Mouse (Mus musculus): ENCODE measurements around the gene Aqp3. TPM values are rescaled to one million over a fixed set of nuclear protein-coding genes. Genes with fewer than 3 reads are reported as not detected.
A peak's percentile ranks its signal among the peaks of the same experiment; 100 is the strongest.

Gene Aqp3
- polyA plus RNA-seq, 1 experiment from 2014 or later = 3.9 TPM

GRCm38 (mm10) chr4:41048926-41049325 is 49.1 kb downstream of the Aqp3 start:
- Histone ChIP-seq H3K9me3 (replicated peaks) (no peaks in the 10 kb centered on the region), H3K4me1 (peaks cover 17% of the 10 kb centered on the region), H3K4me3 (no peak overlapping the region), H3K36me3 (no peaks in the 10 kb centered on the region), H3K27me3 (ENCODE audit: low read depth, poor library complexity, severe bottlenecking) (no peaks in the 10 kb centered on the region), H3K27ac (no peak overlapping the region)
- DNase-seq (ENCODE audit: low spot score) = no peak
- WGBS = 81% methylated on average over 2 of the region's 2 CpGs

- WGBS = 28% methylated on average over 9 of the region's 9 CpGs
- peak; percentile 37 for DNase-seq (ENCODE audit: low spot score)
- H3K27ac ChIP-seq = 0 out of 2 replicates have a peak within 1 kb of the TSS, but pooled peaks have one; percentile 1
Observed at GRCm38 (mm10) chr4:41047524-41048271, 50.3 kb downstream of the Aqp3 start, which contains the start of gene Aqp7. Aqp7 (minus strand) TSS chr4:41048139.

GRCm38 (mm10) chr4:41046254-41046795 is 51.7 kb downstream of the Aqp3 start:
- no peak overlapping the region for H3K27ac ChIP-seq
- H3K36me3 ChIP-seq = no peaks in the 10 kb centered on the region
- H3K9me3 ChIP-seq (replicated peaks) = no peaks in the 10 kb centered on the region
- no peaks in the 10 kb centered on the region for H3K27me3 ChIP-seq (ENCODE audit: low read depth, poor library complexity, severe bottlenecking)
- H3K4me3 ChIP-seq = no peak overlapping the region
- peaks cover 17% of the 10 kb centered on the region for H3K4me1 ChIP-seq
- DNase-seq (ENCODE audit: low spot score) = no peak
- 84% methylated on average over 13 of the region's 13 CpGs for WGBS

More at GRCm38 (mm10) chr4:41047524-41048271, 50.3 kb downstream of the Aqp3 start, which contains the start of gene Aqp7:
- Histone ChIP-seq H3K27me3 (ENCODE audit: low read depth, poor library complexity, severe bottlenecking) (no peaks in the 10 kb centered on the region), H3K9me3 (replicated peaks) (no peaks in the 10 kb centered on the region), H3K4me1 (peaks cover 17% of the 10 kb centered on the region), H3K36me3 (no peaks in the 10 kb centered on the region), H3K4me3 (no peak within 1 kb of the TSS)

GRCm38 (mm10) chr4:41045288-41045687 is 52.7 kb downstream of the Aqp3 start:
- no peak overlapping the region for H3K27ac ChIP-seq
- WGBS = 93% methylated on average over 3 of the region's 3 CpGs

GRCm38 (mm10) chr4:41043961-41044360 is 54.0 kb downstream of the Aqp3 start:
- Histone ChIP-seq H3K36me3 (no peaks in the 10 kb centered on the region), H3K4me3 (no peak overlapping the region), H3K27me3 (ENCODE audit: low read depth, poor library complexity, severe bottlenecking) (no peaks in the 10 kb centered on the region), H3K4me1 (peaks cover 13% of the 10 kb centered on the region), H3K27ac (no peak overlapping the region), H3K9me3 (replicated peaks) (no peaks in the 10 kb centered on the region)
- WGBS = 81% methylated on average over 5 of the region's 5 CpGs
- no peak for DNase-seq (ENCODE audit: low spot score)

More at GRCm38 (mm10) chr4:41045288-41045687, 52.7 kb downstream of the Aqp3 start:
- H3K9me3 ChIP-seq (replicated peaks) = no peaks in the 10 kb centered on the region
- DNase-seq (ENCODE audit: low spot score) = no peak
- H3K27me3 ChIP-seq (ENCODE audit: low read depth, poor library complexity, severe bottlenecking) = no peaks in the 10 kb centered on the region
- no peaks in the 10 kb centered on the region for H3K36me3 ChIP-seq
- H3K4me1 ChIP-seq = peaks cover 13% of the 10 kb centered on the region
- no peak overlapping the region for H3K4me3 ChIP-seq

GRCm38 (mm10) chr4:41042880-41043279 is 55.1 kb downstream of the Aqp3 start:
- H3K27me3 ChIP-seq (ENCODE audit: low read depth, poor library complexity, severe bottlenecking) = no peaks in the 10 kb centered on the region
- no peaks in the 10 kb centered on the region for H3K36me3 ChIP-seq
- H3K27ac ChIP-seq = no peak overlapping the region
- H3K4me1 ChIP-seq = peaks cover 5% of the 10 kb centered on the region
- no peak overlapping the region for H3K4me3 ChIP-seq
- no peaks in the 10 kb centered on the region for H3K9me3 ChIP-seq (replicated peaks)
- no peak for DNase-seq (ENCODE audit: low spot score)
- 83% methylated on average over 12 of the region's 12 CpGs for WGBS

Other genes with a start within 250 kb of the Aqp3 start
- 23.6 and 29.9 TPM in 2 replicates for gene B4galt1, start 244.2 kb downstream of the Aqp3 start, polyA plus RNA-seq (2016; fragmentation: Nextera tagmentation; extraction: Ambion mirVana)
- gene Spink4, start 178.1 kb downstream of the Aqp3 start, polyA plus RNA-seq (2016; fragmentation: Nextera tagmentation; extraction: Ambion mirVana) = not detected in 2 replicates
- gene Bag1, start 149.9 kb downstream of the Aqp3 start, polyA plus RNA-seq (2016; fragmentation: Nextera tagmentation; extraction: Ambion mirVana) = 225 and 227 TPM in 2 replicates
- 85.9 and 92.7 TPM in 2 replicates for gene Chmp5, start 149.8 kb downstream of the Aqp3 start, polyA plus RNA-seq (2016; fragmentation: Nextera tagmentation; extraction: Ambion mirVana)
- 101 and 109 TPM in 2 replicates for gene Nfx1, start 127.3 kb downstream of the Aqp3 start, polyA plus RNA-seq (2016; fragmentation: Nextera tagmentation; extraction: Ambion mirVana)
- 0.06 and 0.24 TPM in 2 replicates for gene Aqp7, start 50.0 kb downstream of the Aqp3 start, polyA plus RNA-seq (2016; fragmentation: Nextera tagmentation; extraction: Ambion mirVana)
- 39.1 and 39.7 TPM in 2 replicates for gene Nol6, start 26.3 kb upstream of the Aqp3 start, polyA plus RNA-seq (2016; fragmentation: Nextera tagmentation; extraction: Ambion mirVana)
- gene Ube2r2, start 37.6 kb upstream of the Aqp3 start, polyA plus RNA-seq (2016; fragmentation: Nextera tagmentation; extraction: Ambion mirVana) = 85.5 and 96.1 TPM in 2 replicates
- 95.6 and 106 TPM in 2 replicates for gene Ubap2, start 177.0 kb upstream of the Aqp3 start, polyA plus RNA-seq (2016; fragmentation: Nextera tagmentation; extraction: Ambion mirVana)
- gene Dcaf12, start 216.7 kb upstream of the Aqp3 start, polyA plus RNA-seq (2016; fragmentation: Nextera tagmentation; extraction: Ambion mirVana) = 55.0 and 59.5 TPM in 2 replicates

All from limb, embryonic 10.5 days (tissue).